Mouse (Mus musculus): ENCODE results near the gene Mboat7.

Gene Mboat7

DNA sequence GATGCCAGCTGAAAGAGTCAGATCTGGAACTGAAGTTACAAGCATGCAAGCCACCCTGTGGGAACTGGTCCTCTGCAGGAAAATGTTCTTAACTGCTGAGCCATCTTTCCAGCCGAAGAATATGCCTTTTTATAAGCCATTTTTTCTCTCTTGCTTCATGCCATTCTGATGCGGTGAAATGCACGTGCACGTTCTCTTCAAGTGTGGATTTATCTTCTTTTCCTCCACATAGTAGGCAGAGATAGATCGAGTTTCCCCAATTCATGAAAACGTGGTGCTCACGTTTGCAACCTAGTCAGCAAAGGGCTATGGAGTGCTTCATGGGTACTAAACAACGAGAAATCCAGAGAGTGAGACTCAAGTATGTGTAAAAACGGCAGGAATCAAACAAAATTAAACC lies 49.5 kb downstream of the Mboat7 start:
- DNase-seq (ENCODE audit: low spot score): no peak

DNA sequence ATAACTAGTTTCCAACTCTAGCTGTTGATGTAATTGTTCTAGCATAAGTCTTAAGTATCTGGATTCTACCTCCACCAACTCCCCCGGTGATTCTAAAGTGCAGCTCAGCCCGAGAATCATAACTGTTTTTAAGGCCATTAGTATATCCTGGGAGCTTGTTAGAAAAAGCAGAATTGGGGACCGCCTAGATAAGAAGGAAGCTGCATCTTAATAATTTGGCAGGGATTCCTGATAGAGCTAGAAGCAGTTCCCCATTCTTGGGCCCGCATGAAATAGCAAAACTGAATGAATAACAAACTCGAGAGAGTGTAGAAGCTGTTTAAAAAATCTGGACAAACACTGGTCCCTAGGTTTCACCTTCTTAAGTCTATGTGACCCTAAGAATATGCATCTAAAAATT lies 49.9 kb downstream of the Mboat7 start:
- no peak for DNase-seq (ENCODE audit: low spot score)

DNA sequence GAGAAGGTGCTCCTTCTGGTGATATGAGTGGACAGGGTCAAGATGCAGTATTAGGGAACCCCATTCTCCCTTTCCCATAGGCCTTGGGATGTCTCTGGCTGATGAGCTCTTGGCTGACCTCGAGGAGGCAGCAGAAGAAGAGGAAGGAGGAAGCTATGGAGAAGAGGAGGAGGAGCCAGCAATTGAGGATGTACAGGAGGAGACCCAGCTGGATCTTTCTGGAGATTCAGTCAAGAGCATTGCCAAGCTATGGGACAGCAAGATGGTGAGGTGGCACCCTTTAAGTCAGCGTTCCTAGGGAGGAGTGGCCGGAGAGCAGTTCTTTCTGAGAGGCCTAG lies 62.9 kb downstream of the Mboat7 start:
- no peak for DNase-seq (ENCODE audit: low spot score)

DNA sequence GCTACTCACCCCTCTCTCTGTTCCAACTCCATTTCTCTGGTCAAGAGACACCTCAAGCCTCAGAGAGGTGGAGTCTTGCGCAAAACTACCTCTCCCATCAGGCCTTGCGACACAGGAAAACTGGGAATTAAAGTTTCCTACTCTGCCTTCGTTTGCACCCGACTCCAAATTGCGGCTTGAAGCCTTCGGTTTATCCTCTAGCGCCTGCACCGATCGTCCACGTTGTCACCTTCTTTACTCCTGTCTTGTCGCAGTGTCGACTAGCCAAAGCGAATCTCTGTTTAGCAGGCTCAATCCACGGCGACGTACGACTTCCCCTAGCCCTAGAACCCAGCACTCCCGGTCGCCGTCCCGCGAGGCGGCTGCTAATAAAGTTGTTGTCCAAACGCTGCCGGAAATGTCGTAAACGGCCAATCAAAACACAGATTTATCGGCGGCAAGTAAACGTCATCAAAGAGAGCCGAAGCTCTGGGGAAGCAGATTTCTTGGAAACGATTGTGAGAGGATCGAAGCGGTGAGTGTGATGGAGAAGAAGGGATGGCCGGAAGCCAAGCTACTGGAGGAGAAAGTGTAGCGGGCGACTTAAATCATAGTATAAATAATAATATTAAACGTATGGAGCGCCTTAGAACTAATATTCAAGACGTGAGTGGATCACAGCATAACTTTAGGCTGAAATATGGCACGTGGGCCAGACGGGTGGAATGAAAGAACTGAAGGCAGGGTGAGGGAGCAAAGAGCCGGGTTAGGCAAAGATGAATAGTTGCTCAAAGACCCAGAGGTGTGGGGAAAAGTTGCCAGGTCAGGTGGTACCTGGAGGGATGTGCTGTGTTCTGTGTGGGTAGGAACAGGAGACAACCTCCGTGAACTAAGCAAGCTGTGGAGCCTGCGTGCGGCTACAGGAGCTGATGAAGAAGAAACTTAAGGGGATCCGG lies 63.5 kb downstream of the Mboat7 start, which contains the start of the genes Tfpt and Prpf31:
Gene Tfpt (minus strand): TSS at position 387 of the 935 bp plus-strand sequence.
Gene Prpf31 (plus strand): TSS at position 443 of the 935 bp plus-strand sequence.
- peak; percentile 91 for DNase-seq (ENCODE audit: low spot score)

DNA sequence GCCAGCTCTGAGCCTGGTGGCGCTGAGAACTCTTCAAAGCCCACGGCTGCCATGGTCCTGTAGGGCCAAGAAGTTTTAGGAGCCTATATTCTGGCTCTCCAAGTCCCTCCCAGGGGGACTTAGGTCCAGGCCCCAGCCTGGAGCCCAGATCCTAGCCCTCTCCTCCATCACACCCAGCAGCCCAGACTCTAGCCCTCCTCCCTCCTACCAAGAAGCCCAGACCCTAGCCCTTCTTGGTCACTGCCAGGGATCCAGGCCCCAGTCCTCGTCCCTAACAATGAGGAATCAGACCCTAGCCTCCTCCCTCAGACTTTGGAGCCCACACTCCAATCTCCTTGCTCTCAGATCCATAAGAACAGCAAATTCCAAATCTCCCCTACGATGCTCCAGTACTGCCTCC lies 64.3 kb downstream of the Mboat7 start:
- no peak for DNase-seq (ENCODE audit: low spot score)
